Comparison of ENCODE assay signal across 22 mouse cellular contexts in the genomic region with DNA sequence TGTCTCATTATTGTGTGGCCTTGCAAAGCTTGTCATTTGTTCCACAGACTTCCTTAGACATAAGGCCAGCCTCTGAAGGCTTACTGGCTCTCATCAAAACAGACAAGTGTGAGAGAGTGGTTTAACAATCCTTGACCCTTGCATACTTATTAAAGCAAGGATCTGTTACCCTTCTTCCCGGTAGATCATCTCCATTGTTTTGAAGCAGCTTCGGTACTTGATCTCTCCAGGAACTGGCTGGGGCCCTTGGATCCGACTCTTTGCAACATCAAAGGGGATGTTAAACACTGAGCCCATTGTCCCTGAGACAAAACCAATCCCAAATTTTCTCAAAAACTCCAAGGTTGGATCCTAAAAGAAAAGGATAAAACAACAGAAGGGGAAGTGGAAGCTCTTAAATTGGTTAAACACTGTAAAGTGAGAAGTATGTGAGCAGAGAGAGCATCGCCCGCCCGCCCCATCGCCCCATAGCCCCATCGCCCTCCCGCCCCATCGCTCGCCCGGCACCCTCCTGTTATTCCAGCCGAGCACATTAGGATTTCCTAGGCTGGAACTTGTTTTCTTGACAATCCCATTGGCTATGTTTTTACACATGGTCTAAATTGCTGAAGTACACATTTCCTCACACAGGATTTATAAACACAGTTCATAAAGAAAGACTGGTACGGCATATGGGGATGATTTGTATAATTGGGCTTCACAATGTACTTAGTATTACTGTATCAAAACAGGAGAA. TPM values are rescaled to one million over a fixed set of nuclear protein-coding genes. Genes with fewer than 3 reads are reported as not detected.
A peak's percentile ranks its signal among the peaks of the same experiment; 100 is the strongest.
DNase-seq lines count a peak whose midpoint lies in the region; ATAC-seq lines count a peak whose summit lies in the region.
"Had no signal": no experiment of that assay in that cellular context is flagged by ENCODE, and none has a peak within 500 bp of the region (broad histone marks: within the 10 kb centered on the region; RNA-seq: fewer than 3 reads in every experiment).

No protein-coding gene starts in this region.

- H3K4me3 ChIP-seq in midbrain, embryonic 10.5 days, result peak overlapping the region; percentile 9; the same call in 1 of the 2 replicates
- H3K4me3 ChIP-seq in midbrain, embryonic 15.5 days, result no peak overlapping the region
- H3K4me3 ChIP-seq in embryonic facial prominence, embryonic 13.5 days, result no peak overlapping the region
- no peak overlapping the region for H3K4me3 ChIP-seq in limb, embryonic 15.5 days
- H3K4me3 ChIP-seq: forebrain, embryonic 13.5 days had no signal

- no peaks in the 10 kb centered on the region for H3K9me3 ChIP-seq in midbrain, embryonic 10.5 days (replicated peaks)
- H3K9me3 ChIP-seq in midbrain, embryonic 15.5 days, result no peaks in the 10 kb centered on the region
- no peaks in the 10 kb centered on the region for H3K9me3 ChIP-seq in embryonic facial prominence, embryonic 13.5 days
- no peaks in the 10 kb centered on the region for H3K9me3 ChIP-seq in limb, embryonic 15.5 days
- H3K9me3 ChIP-seq: forebrain, embryonic 13.5 days; G1E had no signal

- DNase-seq in midbrain, embryonic 10.5 days (ENCODE audit: low spot score), result peak; percentile 27
- DNase-seq in embryo, embryonic 10 days (ENCODE audit: low spot score), result peak; percentile 35
- no peak for DNase-seq in adrenal gland, postnatal 14 days
- no peak for DNase-seq in kidney, postnatal 25 days
- DNase-seq: adrenal gland, adult 8-10 months; cerebellum, adult 11 months; cerebellum, postnatal 14 days; kidney, adult 2 months; lung, postnatal 14 days; thymus, postnatal 14 days had no signal

- no peak for ATAC-seq in midbrain, embryonic 15.5 days (replicated peaks)
- ATAC-seq in embryonic facial prominence, embryonic 13.5 days (ENCODE audit: insufficient number of reproducible peaks, insufficient read depth, low FRiP score, low TSS enrichment, low read depth), result peak; percentile 63
- no peak for ATAC-seq in limb, embryonic 15.5 days (ENCODE audit: insufficient number of reproducible peaks, low FRiP score, low TSS enrichment, low read depth)
- no peak for ATAC-seq in megakaryocyte, adult 5-6 weeks (ENCODE audit: poor library complexity, severe bottlenecking)
- ATAC-seq: forebrain, embryonic 13.5 days had no signal

- no peaks in the 10 kb centered on the region for H3K36me3 ChIP-seq in midbrain, embryonic 10.5 days
- H3K36me3 ChIP-seq in midbrain, embryonic 15.5 days (replicated peaks), result no peaks in the 10 kb centered on the region
- H3K36me3 ChIP-seq in embryonic facial prominence, embryonic 13.5 days, result no peaks in the 10 kb centered on the region
- no peaks in the 10 kb centered on the region for H3K36me3 ChIP-seq in limb, embryonic 15.5 days

- H3K27ac ChIP-seq in midbrain, embryonic 10.5 days (replicated peaks), result no peak overlapping the region
- no peak overlapping the region for H3K27ac ChIP-seq in midbrain, embryonic 15.5 days
- peak overlapping the region; percentile 44; the same call in 1 of the 2 replicates for H3K27ac ChIP-seq in embryonic facial prominence, embryonic 13.5 days
- H3K27ac ChIP-seq in limb, embryonic 15.5 days, result no peak overlapping the region
- H3K27ac ChIP-seq: forebrain, embryonic 13.5 days; stomach, postnatal 0 days had no signal

- no peak overlapping the region for H3K4me2 ChIP-seq in midbrain, embryonic 15.5 days
- peak overlapping the region; percentile 40 for H3K4me2 ChIP-seq in embryonic facial prominence, embryonic 13.5 days
- H3K4me2 ChIP-seq in limb, embryonic 15.5 days, result peak overlapping the region; percentile 12; the same call in 1 of the 2 replicates
- H3K4me2 ChIP-seq: forebrain, embryonic 13.5 days; heart, embryonic 11.5 days had no signal

- WGBS in midbrain, embryonic 10.5 days, result 7% methylated on average over 14 of the region's 14 CpGs
- 11% methylated on average over 14 of the region's 14 CpGs for WGBS in midbrain, embryonic 15.5 days
- 7% methylated on average over 14 of the region's 14 CpGs for WGBS in embryonic facial prominence, embryonic 13.5 days
- WGBS in limb, embryonic 15.5 days, result 20% methylated on average over 14 of the region's 14 CpGs

- H3K4me1 ChIP-seq in midbrain, embryonic 10.5 days, result peaks cover 33% of the 10 kb centered on the region
- H3K4me1 ChIP-seq in midbrain, embryonic 15.5 days, result no peaks in the 10 kb centered on the region
- peaks cover 24% of the 10 kb centered on the region for H3K4me1 ChIP-seq in embryonic facial prominence, embryonic 13.5 days
- 0 out of 2 replicates have a peak, but pooled peaks cover 3% of the 10 kb centered on the region for H3K4me1 ChIP-seq in limb, embryonic 15.5 days
- H3K4me1 ChIP-seq: forebrain, embryonic 13.5 days had no signal

- no peak overlapping the region for H3K9ac ChIP-seq in midbrain, embryonic 15.5 days
- no peak overlapping the region for H3K9ac ChIP-seq in embryonic facial prominence, embryonic 13.5 days
- H3K9ac ChIP-seq in limb, embryonic 15.5 days, result no peak overlapping the region
- H3K9ac ChIP-seq: forebrain, embryonic 13.5 days had no signal

- peaks cover 84% of the 10 kb centered on the region for H3K27me3 ChIP-seq in midbrain, embryonic 10.5 days (ENCODE audit: low read depth, poor library complexity, severe bottlenecking)
- peaks cover 17% of the 10 kb centered on the region; the same call in 1 of the 2 replicates for H3K27me3 ChIP-seq in midbrain, embryonic 15.5 days (replicated peaks)
- H3K27me3 ChIP-seq in embryonic facial prominence, embryonic 13.5 days, result peaks cover 73% of the 10 kb centered on the region
- H3K27me3 ChIP-seq in limb, embryonic 15.5 days, result peaks cover 4% of the 10 kb centered on the region; the same call in 1 of the 2 replicates

RNA-seq across cellular contexts. Expression of gene Pax9, which starts 26.6 kb away (rescaled TPM):
- polyA plus RNA-seq in midbrain, embryonic 10.5 days (2016; fragmentation: Nextera tagmentation; extraction: Ambion mirVana), result 0.56 and 0.63 TPM in 2 replicates
- polyA plus RNA-seq in midbrain, embryonic 15.5 days (2015; fragmentation: Nextera tagmentation; extraction: Ambion mirVana), result not detected in 2 replicates
- polyA plus RNA-seq in embryonic facial prominence, embryonic 13.5 days (2015; fragmentation: Nextera tagmentation; extraction: Ambion mirVana), result 13.5 and 17.7 TPM in 2 replicates
- 3.4 and 4.3 TPM in 2 replicates for polyA plus RNA-seq in limb, embryonic 15.5 days (2015; fragmentation: Nextera tagmentation; extraction: Ambion mirVana)
- total RNA-seq in adrenal gland, postnatal 14 days (2021), result 0.07 TPM in 1 of 2 replicates, not detected in the other
- not detected in 2 replicates for total RNA-seq in megakaryocyte, adult 5-6 weeks (2015)
- not detected in 2 replicates for total RNA-seq in megakaryocyte, adult 5-6 weeks (2017)
- total RNA-seq: adrenal gland, adult 8-10 months; layer of hippocampus, postnatal 14 days; left cerebral cortex, postnatal 25 days had no signal
- polyA plus RNA-seq: forebrain, embryonic 13.5 days; kidney, adult 2 months; large intestine, adult 2 months; spleen, adult 2 months had no signal

Comparison
In these comparisons a context has a peak if more than half of its experiments do, and no peak if none do; other contexts are left out.
1. DNase-seq: peak in midbrain, embryonic 10.5 days (single experiment) and embryo, embryonic 10 days (single experiment); none in adrenal gland, postnatal 14 days (single experiment) and kidney, postnatal 25 days (0 of 2).